Mouse (Mus musculus) WW6 (cell line): ENCODE results near the gene Cd6.

Source experiments
- DNase-seq: peaks from one replicate; pipeline ENCODE4 v3.0.0-alpha.2; 2013; ENCODE audit warnings: low read depth, low spot score

Gene Cd6

GRCm38 (mm10) chr19:10803751-10804150 is 26.1 kb downstream of the Cd6 start:
- no peak for DNase-seq

DNA sequence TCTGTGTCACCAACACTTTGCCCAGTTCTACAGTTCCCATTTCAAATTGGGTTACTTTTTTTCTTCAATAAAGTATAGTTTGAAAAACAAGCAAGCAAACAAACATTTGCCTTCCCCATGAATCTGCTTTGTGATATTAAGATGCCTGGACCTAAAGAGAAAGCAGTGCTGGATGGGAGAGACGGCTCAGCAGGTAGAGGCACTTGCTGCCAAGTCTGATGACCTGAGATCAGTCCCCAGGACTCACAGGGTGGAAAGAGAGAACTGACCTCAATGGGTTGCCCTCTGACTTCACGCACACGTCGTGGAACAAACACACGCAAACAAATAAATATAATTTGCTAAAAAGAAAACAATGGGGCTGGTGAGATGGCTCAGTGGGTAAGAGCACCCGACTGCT is 28.0 kb downstream of the Cd6 start:
- DNase-seq = no peak

GRCm38 (mm10) chr19:10801070-10801469 is 28.8 kb downstream of the Cd6 start:
- no peak for DNase-seq

GRCm38 (mm10) chr19:10799155-10799554 is 30.7 kb downstream of the Cd6 start:
- DNase-seq = no peak

DNA sequence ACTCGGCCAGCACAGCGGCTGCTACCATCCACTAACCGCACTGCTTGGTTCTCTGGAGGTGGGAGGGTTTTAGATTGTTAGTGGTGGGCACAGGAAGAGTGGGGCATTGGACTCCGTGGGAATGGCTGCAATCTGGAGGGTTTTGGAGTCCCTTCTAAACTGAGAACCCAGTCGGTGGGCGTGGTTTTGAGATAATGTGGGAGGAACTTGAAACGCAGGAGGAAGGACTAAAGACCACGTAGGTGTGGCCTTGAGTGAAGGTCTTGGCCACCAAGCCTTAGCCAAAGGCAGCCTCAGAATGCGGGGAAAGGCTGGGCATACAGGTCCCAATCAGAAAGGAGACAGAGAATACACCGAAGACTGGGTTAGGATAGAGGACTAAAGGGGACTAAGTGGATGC is 31.3 kb downstream of the Cd6 start:
- no peak for DNase-seq

GRCm38 (mm10) chr19:10794916-10795315 is 34.9 kb downstream of the Cd6 start:
- DNase-seq = no peak

DNA sequence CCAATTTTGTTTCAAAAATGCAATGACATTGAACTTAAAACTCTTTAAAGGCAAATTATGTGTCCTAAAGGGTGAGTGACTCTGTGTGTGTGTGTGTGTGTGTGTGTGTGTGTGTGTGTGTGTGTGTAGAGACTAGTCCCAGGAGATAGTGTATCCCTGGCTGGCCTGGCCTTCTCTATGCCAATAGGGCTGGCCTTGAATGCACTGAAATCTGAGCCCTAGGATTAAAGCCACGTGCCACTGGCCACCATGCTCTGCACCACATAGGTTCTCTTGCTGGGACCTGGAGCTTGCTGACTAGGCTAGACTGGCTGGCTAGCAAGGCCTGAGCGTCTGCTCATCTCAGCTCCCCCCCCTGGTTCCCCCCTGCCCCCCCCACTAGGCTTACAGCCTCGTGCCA is 36.8 kb downstream of the Cd6 start:
- no peak for DNase-seq

- DNase-seq = no peak
Observed at GRCm38 (mm10) chr19:10790323-10790722, 39.5 kb downstream of the Cd6 start.

- no peak for DNase-seq
Observed at GRCm38 (mm10) chr19:10788242-10788641, 41.6 kb downstream of the Cd6 start.

- no peak for DNase-seq
Observed at GRCm38 (mm10) chr19:10787406-10787805, 42.5 kb downstream of the Cd6 start.

DNA sequence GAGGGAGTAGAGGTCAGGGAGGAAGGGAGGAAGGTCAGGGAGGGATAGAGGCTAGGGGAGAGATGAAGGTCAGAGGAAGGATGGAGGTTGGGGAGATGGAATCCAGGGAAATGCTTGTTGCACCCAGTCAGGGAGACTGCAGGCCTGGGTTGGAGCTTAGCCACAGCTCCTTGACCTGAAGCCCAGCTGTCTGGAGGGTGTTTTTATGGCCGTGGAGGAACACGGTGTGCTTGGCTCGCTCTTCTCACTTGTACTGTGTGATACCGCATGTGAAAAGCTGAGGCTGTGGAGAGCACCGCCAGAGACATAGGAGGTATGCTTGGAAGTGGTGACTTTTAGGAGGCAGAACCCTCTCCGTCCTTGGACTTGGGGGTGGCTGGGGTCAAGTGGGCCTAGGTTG is 43.1 kb downstream of the Cd6 start:
- no peak for DNase-seq

DNA sequence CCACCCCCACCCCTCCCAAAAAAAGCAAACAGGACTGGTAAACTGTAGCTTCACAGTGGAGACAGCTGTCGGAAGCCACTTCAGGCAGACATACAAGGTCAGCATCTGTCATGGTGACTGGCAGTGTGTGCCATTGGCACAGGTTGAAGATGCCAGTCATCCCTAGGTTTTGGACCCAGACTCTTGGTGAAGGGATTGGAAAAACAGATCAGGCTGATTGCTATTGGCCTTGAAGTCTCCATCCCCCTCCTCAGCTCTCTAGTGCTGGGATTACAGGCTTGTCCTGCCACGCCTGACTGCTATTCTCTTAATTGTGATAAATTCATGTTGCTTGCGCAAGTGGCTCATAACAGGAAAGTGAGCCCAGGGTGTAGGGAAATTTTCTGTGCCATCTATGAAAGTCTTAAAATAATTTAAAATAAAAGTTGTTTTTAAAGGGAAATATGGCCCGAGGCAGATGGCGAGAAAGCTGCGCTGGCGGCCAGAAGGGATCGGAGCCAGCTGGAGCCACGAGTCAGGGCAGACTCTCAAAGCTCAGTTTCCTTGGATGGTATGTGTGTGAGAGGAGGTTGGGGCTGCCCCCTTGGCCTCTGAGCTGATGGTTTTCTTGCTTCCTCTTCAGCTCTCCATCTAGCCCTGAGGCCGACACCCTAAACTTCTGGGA is 44.9 kb downstream of the Cd6 start:
- DNase-seq = no peak

DNA sequence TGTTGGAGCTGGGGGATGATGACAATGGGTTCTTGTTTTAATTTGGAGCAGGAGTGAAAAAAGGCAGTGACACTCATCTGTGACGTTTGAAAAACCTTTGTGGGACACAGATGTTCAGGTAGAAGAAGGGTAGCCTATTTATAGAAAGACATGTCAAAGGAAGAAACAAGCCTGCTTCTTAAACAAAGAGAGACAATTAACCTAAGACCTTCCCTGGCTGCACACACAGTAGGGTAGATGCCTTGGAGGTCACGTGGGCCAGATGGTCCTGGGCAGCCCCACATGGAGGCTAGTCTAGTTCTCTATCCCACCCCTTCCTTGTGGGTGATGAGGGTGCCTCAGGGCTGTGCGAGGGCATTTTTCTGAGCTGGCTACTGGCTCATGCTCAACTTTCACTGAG is 45.8 kb downstream of the Cd6 start:
- DNase-seq = no peak

GRCm38 (mm10) chr19:10783168-10783567 is 46.7 kb downstream of the Cd6 start:
- no peak for DNase-seq

GRCm38 (mm10) chr19:10781641-10782040 is 48.2 kb downstream of the Cd6 start:
- no peak for DNase-seq

GRCm38 (mm10) chr19:10776906-10777305 is 53.0 kb downstream of the Cd6 start:
- no peak for DNase-seq

- no peak for DNase-seq
Observed at GRCm38 (mm10) chr19:10774141-10774540, 55.7 kb downstream of the Cd6 start.

DNA sequence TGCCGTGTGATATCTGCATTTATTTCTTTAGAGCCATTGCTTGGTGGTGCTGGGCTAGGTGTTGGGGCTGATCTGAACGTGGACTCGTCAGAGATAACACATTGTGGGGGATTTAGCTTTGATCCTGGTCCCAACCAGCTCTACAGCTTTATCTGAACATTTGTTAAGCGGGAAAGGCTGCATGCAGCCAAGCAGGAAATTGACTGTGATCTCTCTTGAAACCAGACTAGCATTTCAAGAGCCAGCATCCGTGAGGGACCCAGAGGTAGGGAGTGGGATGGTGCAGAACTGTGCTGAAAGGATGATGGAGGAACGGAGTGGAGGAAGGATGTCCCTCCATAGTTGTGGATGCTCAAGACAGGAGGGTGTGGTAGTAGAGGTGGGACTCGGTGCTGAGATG is 56.5 kb downstream of the Cd6 start:
- no peak for DNase-seq

DNA sequence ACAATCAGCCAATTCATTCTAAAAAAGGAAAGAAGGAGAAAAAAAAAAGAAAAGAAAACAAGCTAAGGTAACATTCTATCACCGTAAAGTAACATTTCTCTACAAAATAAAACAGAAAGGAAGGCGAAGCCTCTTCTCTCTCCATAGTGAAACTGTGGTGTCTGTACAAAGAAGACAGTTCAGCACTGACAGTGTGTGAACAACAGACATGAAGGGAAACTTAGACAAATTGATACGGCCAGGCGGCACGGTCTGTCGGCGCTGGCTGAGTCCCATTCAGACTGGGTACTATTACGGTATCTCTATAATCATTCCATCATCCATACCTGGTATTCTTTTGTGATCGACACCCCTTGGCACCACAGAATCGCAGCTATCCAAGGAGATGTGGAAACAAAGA is 57.0 kb downstream of the Cd6 start:
- DNase-seq = no peak

DNA sequence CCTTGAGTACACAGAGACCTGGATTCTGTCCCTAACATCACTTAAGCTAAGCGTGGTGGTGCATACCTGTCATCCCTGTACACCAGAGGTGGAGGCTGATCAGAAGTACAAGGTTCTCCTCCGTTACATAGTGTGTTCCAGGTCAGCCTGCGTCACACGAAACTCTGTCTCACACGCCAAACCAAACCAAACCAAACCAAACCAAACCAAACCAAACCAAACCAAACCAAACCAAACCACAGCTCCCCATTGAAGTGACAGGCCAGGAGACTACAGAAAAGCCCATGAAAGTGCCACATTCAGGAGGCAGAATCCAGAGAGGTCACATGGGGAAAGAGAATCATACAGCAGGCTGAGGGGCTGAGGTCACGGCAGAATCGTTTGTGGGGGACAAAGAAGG is 57.9 kb downstream of the Cd6 start:
- no peak for DNase-seq

GRCm38 (mm10) chr19:10769429-10770195 is 60.2 kb downstream of the Cd6 start:
- no peak for DNase-seq

DNA sequence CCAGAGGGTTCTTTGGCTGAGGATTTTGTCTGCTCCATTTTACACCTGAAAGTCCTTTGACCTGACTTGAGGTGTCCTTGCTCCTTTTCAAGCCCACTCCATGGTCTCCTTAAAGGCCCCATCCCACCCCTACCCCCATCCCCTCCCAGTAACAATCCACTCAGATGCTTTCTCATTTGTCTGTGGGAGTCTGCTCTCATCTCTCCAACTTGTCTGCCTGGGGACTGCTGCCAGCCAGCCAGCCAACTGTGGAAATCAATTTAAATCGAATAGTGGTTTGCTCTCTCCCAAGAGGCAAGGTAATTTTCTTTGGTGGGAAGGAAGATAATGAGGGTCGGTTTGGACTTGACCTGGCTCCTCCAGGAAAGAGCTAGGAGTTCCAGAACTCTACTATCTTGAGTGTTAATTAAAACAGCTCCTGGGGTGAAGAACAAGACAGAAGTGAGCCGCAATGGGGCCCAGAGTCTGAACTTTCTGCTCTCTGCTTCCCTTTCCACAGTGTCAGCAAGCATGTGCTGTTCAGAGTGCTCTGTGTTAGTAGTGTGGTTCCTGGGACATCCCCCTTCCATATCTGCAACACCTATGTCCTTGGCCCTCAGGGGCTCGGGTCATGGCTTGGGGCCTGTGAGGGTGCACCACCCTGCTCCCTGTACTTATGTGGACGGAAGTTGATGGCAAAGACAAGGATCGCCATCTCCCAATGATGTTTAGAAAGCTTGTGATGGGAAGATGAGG is 61.0 kb downstream of the Cd6 start:
- DNase-seq = no peak

- no peak for DNase-seq
Observed at GRCm38 (mm10) chr19:10767631-10768030, 62.2 kb downstream of the Cd6 start.
